Mouse (Mus musculus) olfactory bulb, adult 2 months (tissue): Measurements from ENCODE around the gene Foxn2. TPM values are rescaled to one million over a fixed set of nuclear protein-coding genes. Genes with fewer than 3 reads are reported as not detected.

Experiments
- H3K27ac ChIP-seq: fragments of 200-500 bp; 2 replicates; pipeline ENCODE4 v1.5.1; 2012; ENCODE audit warnings: low read depth, low read length; ENCODE audit not compliant: insufficient read depth
- H3K4me1 ChIP-seq: fragments of 200-500 bp; 2 replicates; pipeline ENCODE4 v1.6.1; 2012; ENCODE audit warnings: low read length; ENCODE audit not compliant: control insufficient read depth, insufficient read depth
- H3K4me3 ChIP-seq: fragments of 200-500 bp; 2 replicates; pipeline ENCODE4 v1.5.1; 2012; ENCODE audit warnings: mild to moderate bottlenecking, low read depth, low read length, moderate library complexity; ENCODE audit not compliant: insufficient read depth
- CTCF ChIP-seq: fragments of 200-500 bp; IDR thresholded peaks from 2 replicates; pipeline ENCODE4 v1.5.1; 2012; ENCODE audit warnings: low read depth, mild to moderate bottlenecking, low read length, moderate library complexity; ENCODE audit not compliant: insufficient read depth
- POLR2A ChIP-seq: fragments of 200-500 bp; IDR thresholded peaks from 2 replicates; pipeline ENCODE4 v1.6.1; 2012; ENCODE audit warnings: mild to moderate bottlenecking, low read depth, low read length, moderate library complexity; ENCODE audit not compliant: insufficient read depth
- WGBS: fragments of 180-500 bp; shearing (Covaris S2); methylation state at CpG from one replicate; pipeline ENCODE4 v1.1.7; 2018; 5-methylcytosine and 5-hydroxymethylcytosine counted together
- polyA plus RNA-seq: library from polyadenylated mRNA; stranded (reverse); fragments of >200 nt; gene quantifications from 2 replicates; pipeline ENCODE4 v1.2.4, GENCODE M21; 2012; ENCODE audit warnings: low replicate concordance; ENCODE audit not compliant: missing spikeins, insufficient read depth, insufficient read length

Foxn2 gene
- polyA plus RNA-seq, 1 experiment = not detected

DNA sequence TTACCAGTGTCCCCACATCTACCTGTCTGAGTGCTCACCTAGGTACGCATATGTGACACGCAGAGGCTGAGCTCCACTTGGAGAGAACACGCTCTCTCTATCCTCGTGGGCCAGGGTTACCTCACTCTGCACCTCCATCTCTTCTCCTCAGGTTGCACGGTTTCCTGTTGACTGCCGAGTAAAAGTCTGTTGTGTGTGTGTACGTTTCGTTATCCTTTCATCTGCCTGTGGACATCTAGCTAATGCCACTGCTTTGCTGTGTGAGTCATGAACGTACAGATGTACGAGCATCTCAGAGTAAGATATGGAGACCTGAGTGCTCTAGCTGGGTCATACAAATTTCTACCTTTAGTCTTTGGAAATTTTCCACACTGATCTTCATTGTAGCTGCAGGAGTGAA is 39.9 kb downstream of the Foxn2 start:
- TF ChIP-seq POLR2A (no peak), CTCF (no peak)
- H3K4me1 ChIP-seq = no peaks in the 10 kb centered on the region
- H3K27ac ChIP-seq = no peak overlapping the region
- H3K4me3 ChIP-seq = no peak overlapping the region
- WGBS = 93% methylated on average over 10 of the region's 10 CpGs

DNA sequence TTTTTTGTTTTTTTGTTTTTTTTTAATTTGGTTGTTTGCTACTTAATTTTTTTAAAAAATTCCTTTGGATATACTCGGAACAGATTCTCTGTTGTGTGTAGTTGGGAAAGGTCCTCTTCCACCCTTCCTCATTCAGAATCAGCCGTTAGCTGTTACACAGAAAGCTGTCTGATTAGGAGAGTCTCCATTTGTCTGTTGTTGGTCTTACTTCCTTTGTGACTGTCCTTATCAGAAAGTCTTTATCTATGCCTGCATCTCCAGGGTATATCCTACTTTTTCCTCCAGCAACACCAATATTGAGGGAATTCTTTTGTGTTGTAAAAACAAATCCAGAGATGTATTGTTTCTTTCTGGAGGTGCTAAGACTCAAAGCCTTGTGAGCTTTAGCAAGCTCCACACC is 40.6 kb downstream of the Foxn2 start:
- TF ChIP-seq POLR2A (no peak), CTCF (no peak)
- WGBS = 79% methylated on average over 2 of the region's 2 CpGs
- no peak overlapping the region for H3K4me3 ChIP-seq

DNA sequence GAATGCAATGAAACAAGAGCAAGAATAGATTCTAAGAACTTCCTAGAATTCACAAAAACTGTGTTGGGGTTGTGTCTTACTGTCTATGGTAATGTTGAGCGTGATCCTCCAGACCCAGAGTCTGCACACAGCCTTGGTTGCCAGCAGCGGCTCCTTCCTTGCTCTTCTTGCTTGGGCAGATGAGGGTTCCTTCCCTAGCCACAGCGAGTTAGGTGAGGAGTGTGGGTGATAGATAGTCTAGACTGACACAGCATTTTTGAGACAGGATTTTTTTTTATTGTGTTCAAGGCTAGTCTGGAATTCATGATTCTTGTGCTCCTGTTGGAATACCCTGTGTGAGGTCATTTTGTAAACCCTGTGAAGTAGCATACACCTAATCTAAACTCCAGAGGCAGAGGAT is 41.1 kb downstream of the Foxn2 start:
- Histone ChIP-seq H3K4me3 (no peak overlapping the region), H3K27ac (no peak overlapping the region), H3K4me1 (no peaks in the 10 kb centered on the region)
- TF ChIP-seq CTCF (no peak), POLR2A (no peak)
- WGBS = 91% methylated on average over 3 of the region's 3 CpGs

More for the DNA sequence above, 40.6 kb downstream of the Foxn2 start:
- H3K27ac ChIP-seq = no peak overlapping the region
- H3K4me1 ChIP-seq = no peaks in the 10 kb centered on the region

DNA sequence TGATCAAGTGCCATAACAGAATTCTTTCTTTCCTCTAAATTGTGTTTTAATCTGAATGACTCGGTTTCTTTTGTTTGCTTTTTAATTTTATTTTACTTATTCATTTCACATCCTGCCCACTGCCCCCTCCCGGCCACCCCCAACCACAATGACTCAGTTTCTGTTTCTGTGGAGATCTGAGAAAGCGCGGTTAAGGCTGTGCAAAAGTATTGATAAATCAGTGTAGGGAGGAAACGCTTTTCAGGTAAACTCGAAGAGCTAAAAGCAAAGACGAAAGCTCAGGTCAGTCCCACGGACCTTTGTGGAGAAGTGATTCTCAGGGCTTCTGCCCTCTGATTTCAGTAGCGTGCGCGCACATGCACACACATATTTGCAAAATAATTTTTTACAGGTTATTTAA is 44.0 kb downstream of the Foxn2 start:
- TF ChIP-seq CTCF (no peak), POLR2A (no peak)
- Histone ChIP-seq H3K4me3 (no peak overlapping the region), H3K27ac (no peak overlapping the region), H3K4me1 (no peaks in the 10 kb centered on the region)
- 94% methylated on average over 11 of the region's 11 CpGs for WGBS

DNA sequence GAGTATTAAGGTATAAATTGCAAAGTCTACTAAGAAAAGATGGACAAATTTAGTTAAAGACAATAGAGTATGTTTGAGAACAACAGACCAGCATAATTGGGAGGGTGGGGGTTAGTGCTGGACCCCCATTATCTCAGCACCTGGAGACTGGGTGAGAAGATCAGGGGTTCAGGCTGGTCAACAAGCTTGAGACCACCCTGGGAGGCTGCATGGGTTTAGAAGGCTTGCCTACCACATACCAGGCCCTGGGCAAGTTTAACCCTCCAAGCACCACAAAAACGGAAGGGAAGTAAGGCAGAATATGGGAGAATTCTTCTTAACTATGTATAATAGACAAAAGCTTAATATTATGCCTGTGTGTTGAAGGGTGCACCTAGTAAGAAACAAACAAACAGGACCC is 44.4 kb downstream of the Foxn2 start:
- H3K4me3 ChIP-seq = no peak overlapping the region
- WGBS = 98% methylated on average over 1 of the region's 1 CpGs
- H3K27ac ChIP-seq = no peak overlapping the region
- H3K4me1 ChIP-seq = no peaks in the 10 kb centered on the region
- TF ChIP-seq CTCF (no peak), POLR2A (no peak)

DNA sequence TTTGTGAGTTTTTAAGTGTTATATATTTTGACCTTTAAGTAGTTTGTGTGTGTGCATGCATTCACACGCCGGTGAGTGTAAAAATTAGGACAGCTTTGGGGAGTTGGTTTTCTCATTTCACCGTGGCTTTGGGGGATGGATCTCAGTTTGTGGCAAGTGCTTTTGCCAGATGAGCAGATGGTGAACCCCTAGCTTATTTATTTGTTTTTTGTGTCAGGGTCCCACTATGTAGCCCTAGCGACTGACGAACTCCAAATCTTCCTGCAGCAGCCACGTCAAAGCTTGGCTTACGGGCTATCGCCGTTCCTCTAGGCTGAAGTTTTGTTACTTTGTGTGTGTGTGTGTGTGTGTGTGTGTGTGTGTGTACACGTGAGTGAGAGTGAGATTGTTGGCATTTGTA is 50.0 kb downstream of the Foxn2 start:
- H3K4me1 ChIP-seq = peaks cover 9% of the 10 kb centered on the region
- no peak overlapping the region for H3K27ac ChIP-seq
- H3K4me3 ChIP-seq = no peak overlapping the region
- TF ChIP-seq POLR2A (no peak), CTCF (no peak)
- 84% methylated on average over 10 of the region's 10 CpGs for WGBS

DNA sequence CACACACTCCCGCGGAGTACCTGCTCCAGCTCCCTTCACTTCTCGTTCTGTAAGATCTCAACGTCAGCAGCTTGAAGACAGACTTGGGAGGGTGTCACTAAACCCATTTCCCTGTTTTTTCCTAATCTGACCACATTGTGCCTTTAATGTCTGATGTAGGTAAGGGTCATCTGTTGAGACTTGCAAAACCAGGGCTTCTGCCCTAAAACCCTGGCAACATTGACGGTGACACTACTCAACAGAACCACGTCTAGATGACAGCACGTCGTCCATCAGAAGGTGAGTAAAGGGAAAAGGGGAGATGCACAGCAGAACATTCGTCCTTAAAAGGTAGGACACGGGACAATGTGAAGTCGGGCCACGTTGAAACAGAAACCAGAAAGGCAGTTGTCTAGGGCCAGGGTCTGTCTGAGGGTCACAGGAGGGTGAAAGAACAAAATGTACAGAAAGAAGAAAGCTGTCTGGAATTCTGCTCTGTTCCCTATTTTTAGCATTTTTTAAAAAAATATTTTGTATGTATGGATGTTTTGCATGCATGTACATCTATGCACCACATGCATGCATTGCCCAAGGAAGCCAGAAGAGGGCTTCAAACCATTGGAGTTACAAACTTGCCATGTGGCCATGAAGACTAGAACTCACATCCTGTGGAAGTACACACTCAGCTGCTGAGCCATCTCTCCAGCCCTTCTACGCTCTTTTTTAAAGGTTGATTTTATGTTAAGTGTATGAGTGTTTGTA is 51.0 kb downstream of the Foxn2 start:
- peaks cover 9% of the 10 kb centered on the region for H3K4me1 ChIP-seq
- H3K4me3 ChIP-seq = no peak overlapping the region
- TF ChIP-seq CTCF (no peak), POLR2A (no peak)
- WGBS = 96% methylated on average over 13 of the region's 13 CpGs
- no peak overlapping the region for H3K27ac ChIP-seq

DNA sequence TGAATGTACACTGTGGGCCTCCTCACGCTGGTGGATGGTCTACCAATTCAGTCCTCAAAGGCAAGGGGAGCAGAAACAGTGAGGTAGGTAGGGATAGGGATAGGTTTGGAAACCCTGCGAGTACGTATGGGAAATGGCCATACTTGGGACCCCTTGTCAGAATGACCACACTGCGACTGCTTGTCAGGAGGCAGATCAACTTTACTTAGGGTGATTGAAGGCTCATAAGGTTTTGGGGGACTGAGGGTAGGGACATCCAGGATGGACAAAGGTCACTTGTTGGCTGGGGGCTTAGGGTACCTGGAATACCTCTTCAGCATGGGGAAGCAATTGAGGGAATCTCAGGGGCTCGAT is 51.6 kb downstream of the Foxn2 start:
- no peak for TF ChIP-seq CTCF
- no peak for TF ChIP-seq POLR2A
- Histone ChIP-seq H3K4me1 (peaks cover 9% of the 10 kb centered on the region), H3K27ac (no peak overlapping the region), H3K4me3 (no peak overlapping the region)
- WGBS = 98% methylated on average over 5 of the region's 5 CpGs

DNA sequence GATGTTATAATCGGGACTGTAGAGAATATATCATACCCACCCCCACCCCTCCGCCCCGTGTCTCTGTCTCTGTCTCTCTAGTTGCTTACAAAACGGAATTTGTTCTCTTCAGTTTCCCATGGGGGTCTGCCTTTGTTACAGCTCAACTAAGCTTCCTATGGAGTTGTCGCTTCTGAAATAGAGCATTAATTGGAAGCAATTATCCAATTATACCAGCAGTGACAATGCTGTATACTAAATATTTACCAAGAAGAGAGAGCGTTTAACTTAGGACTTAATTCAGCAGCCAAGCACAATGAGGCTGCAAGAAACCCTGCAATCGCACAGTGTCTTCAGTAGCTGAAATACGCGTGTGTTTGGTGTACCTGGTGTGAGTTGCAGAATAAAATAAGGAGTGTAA is 53.0 kb downstream of the Foxn2 start:
- 46% methylated on average over 9 of the region's 9 CpGs for WGBS
- H3K27ac ChIP-seq = no peak overlapping the region
- no peak overlapping the region for H3K4me3 ChIP-seq

More for the DNA sequence above, 53.0 kb downstream of the Foxn2 start:
- TF ChIP-seq CTCF = no peak
- no peak for TF ChIP-seq POLR2A
- H3K4me1 ChIP-seq = peaks cover 9% of the 10 kb centered on the region
